Mouse (Mus musculus): ENCODE measurements around the gene Ptgs2.

Ptgs2 gene

GRCm38 (mm10) chr1:150099790-150100333 is at the start of gene Ptgs2:
Gene Ptgs2 (plus strand): TSS chr1:150100031.
- peak in 1 of 2 experiments; percentile 6 for DNase-seq (ENCODE audit: low spot score in 2 of 2)

- no peak for DNase-seq (ENCODE audit: low spot score in 2 of 2)
Measured at GRCm38 (mm10) chr1:150050256-150050655, 49.6 kb upstream of the Ptgs2 start.

GRCm38 (mm10) chr1:150065684-150066083 is 34.1 kb upstream of the Ptgs2 start:
- no peak for DNase-seq (ENCODE audit: low spot score in 2 of 2)

DNA sequence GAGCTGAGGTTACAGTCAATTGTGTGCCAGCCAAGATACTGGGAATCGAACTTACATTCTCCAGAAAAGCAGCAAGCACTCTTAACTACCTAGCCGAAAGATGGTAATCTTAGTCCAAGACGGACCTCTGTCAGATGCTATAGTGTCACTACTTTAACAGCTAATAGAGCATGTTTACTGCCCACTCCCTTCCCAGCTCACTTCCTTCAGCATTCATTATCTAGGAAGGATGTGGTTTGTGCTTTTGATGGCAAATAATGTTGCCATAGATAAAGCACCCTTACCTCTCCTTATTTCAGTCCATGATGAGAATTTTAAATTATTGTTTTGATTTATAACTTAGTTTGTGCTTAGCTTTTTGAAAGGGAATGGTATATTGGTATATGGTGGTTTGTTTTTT is 27.0 kb upstream of the Ptgs2 start:
- no peak for DNase-seq (ENCODE audit: low spot score in 2 of 2)

DNA sequence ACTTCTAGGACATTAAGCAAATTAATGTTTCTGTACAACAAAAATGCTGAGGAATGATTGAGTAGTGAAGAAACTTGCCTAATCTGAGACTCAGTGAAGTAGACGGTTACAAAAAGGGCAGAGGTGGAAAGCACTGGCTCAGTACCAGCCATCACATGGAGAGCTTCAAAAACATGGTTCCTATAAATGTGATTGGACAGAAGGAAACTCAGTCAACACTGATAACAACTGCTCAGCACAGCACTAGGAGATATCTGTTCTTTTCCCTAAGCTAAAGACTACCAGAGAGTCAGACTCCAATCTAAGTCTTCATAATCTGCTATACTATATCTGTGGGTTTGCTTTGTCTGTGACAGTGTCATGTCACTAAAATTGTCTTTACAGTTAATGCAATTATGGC is 25.2 kb upstream of the Ptgs2 start:
- DNase-seq (ENCODE audit: low spot score in 2 of 2) = no peak

DNA sequence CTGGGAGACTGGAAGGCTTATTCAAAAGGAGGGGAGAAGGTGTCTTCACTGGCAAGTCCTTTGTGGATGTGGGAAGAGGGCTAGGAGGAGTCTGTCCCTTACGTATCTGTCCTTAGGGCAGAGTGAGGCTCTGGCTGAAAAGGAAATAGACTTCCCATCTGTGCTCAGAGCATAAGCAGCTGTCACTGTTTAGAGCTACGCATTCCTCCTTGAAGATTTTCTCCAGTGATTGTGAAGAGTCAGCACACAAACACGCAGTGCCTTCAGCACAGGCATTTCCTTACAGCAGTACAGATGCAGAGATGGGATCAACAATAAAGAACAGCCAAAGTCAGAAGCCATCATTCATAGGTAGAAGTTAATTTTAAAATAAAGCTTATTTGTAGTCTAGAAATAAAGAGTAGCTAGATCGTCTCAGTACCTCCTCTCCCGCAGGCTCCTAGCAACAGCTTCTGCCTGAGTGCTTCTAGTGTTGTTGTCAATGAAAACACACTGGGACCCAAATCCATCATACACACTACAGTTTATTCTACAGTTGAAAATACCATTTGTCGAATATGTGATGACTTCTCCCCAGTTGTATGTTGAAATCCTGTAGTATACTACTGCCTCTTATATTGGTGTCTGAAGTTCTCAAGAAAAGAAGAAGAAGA is 10.7 kb upstream of the Ptgs2 start:
- DNase-seq (ENCODE audit: low spot score in 2 of 2) = no peak

DNA sequence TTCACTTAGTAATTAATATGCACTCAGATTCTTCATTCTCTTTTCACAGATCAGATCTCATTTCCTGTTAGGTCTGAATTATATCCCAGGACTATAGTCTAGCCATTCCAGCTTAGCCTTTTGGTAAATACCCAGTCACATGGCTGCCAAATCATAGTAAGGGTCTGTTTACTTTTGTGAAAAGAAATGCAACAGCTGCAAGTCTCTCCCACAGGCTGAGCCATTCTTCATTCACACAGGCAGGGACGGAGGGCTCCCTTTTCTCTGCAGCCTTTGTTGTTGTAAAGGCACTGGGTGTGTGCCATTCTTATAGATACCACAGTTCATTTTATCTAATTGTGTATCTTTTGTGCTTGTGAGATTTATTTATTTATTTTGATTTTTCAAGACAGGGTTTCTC is 9.6 kb upstream of the Ptgs2 start:
- no peak for DNase-seq (ENCODE audit: low spot score in 2 of 2)

DNA sequence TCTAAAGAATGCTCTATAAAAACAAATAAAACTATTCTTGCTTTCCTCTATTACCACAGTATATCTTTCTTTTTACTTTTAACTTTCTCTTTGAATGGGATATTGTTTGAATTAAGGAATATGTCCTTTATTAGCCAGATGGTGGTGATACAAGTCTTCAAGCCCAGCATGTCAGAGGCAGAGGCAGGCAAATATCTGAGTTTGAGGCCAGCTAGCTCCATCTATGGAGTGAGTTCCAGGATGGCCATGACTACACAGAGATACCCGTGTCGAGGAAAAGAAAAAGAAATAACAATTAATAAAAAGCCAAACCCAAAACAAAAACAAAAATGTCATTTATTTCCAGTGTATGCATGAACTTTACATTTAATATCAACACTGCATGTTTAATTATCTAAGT is 2.8 kb upstream of the Ptgs2 start:
- DNase-seq (ENCODE audit: low spot score in 2 of 2) = no peak

DNA sequence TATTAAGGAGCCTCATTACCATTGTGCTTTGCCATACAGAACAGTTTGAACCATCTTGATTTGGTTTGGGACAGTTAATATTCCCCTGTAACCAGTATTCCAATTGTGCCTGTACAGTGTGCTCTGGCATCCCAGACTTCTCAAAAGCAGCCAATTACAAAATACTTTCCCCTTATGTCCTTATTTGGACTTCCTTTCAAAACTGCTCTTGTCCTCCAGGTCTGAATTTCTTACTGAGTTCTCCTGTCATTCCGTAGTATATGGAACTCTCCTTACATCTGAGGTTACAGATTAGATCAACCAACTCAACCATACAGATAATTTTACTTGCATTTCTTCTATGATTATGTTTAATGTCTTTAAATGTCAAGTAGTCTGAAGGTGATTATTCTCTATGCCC is 2.1 kb upstream of the Ptgs2 start:
- DNase-seq (ENCODE audit: low spot score in 2 of 2) = no peak

GRCm38 (mm10) chr1:150099374-150099773 is 457 bp upstream of the Ptgs2 start:
- no peak for DNase-seq (ENCODE audit: low spot score in 2 of 2)

DNA sequence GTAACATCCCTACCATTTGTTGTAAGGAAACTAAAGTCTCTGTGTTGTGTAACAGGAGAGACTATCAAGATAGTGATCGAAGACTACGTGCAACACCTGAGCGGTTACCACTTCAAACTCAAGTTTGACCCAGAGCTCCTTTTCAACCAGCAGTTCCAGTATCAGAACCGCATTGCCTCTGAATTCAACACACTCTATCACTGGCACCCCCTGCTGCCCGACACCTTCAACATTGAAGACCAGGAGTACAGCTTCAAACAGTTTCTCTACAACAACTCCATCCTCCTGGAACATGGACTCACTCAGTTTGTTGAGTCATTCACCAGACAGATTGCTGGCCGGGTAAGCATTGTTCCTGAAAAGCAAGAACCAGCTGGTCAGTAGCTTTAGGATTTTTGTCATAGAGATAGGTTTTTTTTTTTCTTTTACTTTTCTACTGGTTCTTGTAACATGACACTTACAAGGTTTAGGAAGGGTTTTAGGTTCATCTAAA is 4.4 kb downstream of the Ptgs2 start:
- no peak for DNase-seq (ENCODE audit: low spot score in 2 of 2)

- DNase-seq (ENCODE audit: low spot score in 2 of 2) = no peak
Measured at GRCm38 (mm10) chr1:150106736-150107135, 6.9 kb downstream of the Ptgs2 start.

GRCm38 (mm10) chr1:150109591-150109990 is 9.8 kb downstream of the Ptgs2 start:
- DNase-seq (ENCODE audit: low spot score in 2 of 2) = no peak

- DNase-seq (ENCODE audit: low spot score in 2 of 2) = no peak
Measured at GRCm38 (mm10) chr1:150115352-150115751, 15.5 kb downstream of the Ptgs2 start.

DNA sequence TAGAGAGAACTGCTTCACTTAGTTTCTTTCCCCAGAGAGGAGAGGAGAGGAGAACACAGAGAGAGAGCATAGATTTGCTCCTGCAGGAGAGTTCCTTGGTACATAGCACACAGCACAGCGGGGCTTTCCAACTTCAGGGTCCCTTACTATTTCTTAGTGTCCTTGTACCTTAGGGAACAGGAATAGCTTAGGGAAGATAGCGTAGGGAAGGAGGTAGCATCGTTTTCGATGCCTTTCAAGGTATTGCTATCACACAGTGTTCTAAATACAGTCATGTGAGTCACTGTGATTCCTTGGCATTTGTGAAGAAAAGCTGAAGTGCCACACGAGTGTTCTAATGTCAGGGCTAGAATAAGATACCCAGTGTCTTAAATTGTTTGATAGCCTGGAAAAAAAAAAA is 18.5 kb downstream of the Ptgs2 start:
- no peak for DNase-seq (ENCODE audit: low spot score in 2 of 2)

GRCm38 (mm10) chr1:150125568-150125967 is 25.7 kb downstream of the Ptgs2 start:
- DNase-seq (ENCODE audit: low spot score in 2 of 2) = no peak

GRCm38 (mm10) chr1:150130070-150130469 is 30.2 kb downstream of the Ptgs2 start:
- no peak for DNase-seq (ENCODE audit: low spot score in 2 of 2)

DNA sequence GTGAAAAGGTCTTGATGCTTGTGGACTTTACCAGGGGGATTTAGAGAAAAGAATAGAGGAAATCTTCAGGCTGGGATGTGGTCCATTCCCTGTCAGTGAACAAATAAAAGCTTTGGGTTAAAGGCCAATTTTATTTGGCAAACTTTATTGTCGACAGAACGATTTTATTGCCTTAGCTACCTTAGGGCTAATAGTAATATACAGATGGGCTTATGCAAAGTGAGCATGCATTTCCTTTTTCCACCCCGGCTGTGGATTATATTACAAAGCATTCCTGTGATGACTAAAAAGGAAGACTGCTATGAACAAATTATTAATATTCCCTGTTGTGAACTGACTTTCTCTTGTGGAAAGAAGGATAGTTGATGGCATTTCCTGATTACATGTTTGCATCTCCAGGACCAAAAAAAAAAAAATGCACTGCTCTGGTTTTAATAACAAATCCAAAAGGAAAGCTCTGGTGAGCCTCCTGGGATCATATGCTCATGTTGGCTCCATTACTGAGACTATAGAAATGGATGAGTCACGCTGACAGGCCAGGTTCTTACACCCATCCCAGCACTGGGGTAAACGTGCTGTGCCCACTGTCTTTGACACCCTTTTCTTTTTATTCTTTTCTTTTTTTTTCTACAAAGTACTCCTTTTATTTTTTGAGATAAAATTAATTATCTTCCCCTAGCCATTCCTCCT is 30.9 kb downstream of the Ptgs2 start:
- no peak for DNase-seq (ENCODE audit: low spot score in 2 of 2)

GRCm38 (mm10) chr1:150135350-150135749 is 35.5 kb downstream of the Ptgs2 start:
- no peak for DNase-seq (ENCODE audit: low spot score in 2 of 2)

GRCm38 (mm10) chr1:150139730-150140129 is 39.9 kb downstream of the Ptgs2 start:
- no peak for DNase-seq (ENCODE audit: low spot score in 2 of 2)

DNA sequence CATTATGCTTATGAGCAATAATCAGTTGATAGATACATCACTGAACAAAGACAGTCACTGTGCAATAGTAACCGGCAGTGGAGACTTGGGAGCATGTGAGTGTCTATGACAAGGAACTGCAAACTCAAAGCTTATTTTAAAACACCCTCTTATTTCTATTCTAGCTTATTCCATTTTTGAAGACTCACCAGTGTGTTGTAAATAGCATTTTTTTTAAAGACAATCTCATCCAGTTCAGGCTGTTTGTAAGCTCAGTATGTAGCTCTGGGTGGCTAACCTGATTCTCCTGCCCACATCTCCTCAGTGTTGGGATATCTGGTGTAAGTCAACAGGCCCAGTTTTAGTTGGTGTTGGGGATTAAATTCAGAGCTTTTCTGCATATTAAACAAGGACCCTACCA is 42.1 kb downstream of the Ptgs2 start:
- no peak for DNase-seq (ENCODE audit: low spot score in 2 of 2)

DNA sequence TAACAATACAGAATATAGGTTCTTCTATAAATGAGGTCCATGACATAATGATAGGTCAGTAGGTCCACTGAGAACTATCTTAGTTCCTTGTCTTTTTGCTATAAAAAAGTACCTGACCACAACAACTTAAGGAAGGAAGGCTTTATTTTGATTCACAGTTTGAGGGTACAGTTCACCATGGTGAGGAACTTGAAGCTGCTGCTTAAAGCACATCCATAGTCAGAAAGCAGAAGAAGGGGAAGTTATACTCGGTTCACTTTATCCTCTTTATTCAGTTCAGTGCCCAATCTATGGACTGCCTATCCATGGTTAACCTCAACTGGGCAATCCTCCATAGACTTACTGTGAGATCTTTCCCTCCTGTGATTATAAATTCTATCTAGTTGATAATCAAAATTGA is 43.7 kb downstream of the Ptgs2 start:
- no peak for DNase-seq (ENCODE audit: low spot score in 2 of 2)

GRCm38 (mm10) chr1:150145049-150145448 is 45.2 kb downstream of the Ptgs2 start:
- DNase-seq (ENCODE audit: low spot score in 2 of 2) = no peak
